Mouse (Mus musculus): ENCODE measurements around the gene Inhbb.

DNA sequence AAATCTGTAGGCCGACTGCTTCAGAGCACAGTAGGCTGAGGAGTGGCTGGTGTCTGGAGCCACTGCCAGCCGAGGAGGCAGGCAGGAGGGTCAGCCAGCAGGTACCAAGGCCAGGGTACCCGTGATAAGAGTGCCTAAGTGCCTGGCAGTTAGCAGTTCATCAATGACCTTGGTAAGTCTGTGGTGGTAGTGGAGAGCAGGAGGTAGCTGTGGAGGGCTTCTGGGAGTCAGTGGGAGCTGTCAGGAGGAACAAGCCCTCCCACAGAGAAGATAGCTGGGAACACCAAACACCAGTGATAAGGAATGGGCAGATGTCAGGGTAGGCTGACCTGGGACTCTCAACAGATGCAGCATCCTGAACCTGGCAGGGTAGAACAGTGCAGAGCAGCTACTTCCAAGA, 35.7 kb downstream of the Inhbb start:
- TF ChIP-seq CTCF (IDR thresholded peaks at IDR 0.05; ENCODE audit: control insufficient read depth, insufficient read depth, insufficient read length) (no peak), CEBPB (IDR thresholded peaks at IDR 0.05; ENCODE audit: low read depth) (no peak), USF1 (IDR thresholded peaks at IDR 0.05; ENCODE audit: low read depth) (no peak), MAX (IDR thresholded peaks at IDR 0.05) (no peak)

Measured in C2C12 (cell line).